Mouse (Mus musculus): ENCODE results near the gene Lmod3. TPM values are rescaled to one million over a fixed set of nuclear protein-coding genes. Genes with fewer than 3 reads are reported as not detected.

Gene Lmod3
- polyA plus RNA-seq, 1 experiment from 2014 or later: 0.36 TPM

DNA sequence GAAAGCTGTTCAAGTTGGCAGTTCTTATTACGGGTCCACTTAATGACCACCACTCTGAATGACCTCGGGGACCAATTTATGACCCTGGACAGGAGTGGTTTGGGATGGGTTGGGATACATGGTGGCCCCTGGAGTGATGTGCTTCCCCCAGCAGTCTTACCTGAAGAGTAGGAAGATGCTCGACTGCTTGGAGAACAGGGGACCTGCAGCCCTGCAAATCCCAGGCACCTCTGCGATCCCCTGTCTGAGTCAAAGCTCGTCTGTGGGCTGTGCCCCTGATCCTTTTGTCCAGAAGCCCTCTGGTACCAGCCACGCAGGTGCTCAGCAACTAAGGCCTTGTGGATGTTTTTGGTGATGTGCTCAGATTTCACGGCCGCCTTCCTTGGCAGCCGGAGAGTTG, 42.9 kb upstream of the Lmod3 start:
- Histone ChIP-seq H3K4me3 (replicated peaks; ENCODE audit: low read depth, low read length) (no peak overlapping the region), H3K27ac (no peak overlapping the region), H3K9me3 (replicated peaks; ENCODE audit: low read length) (no peaks in the 10 kb centered on the region), H3K4me2 (ENCODE audit: low read length) (no peak overlapping the region), H3K9ac (ENCODE audit: low read depth, low read length) (no peak overlapping the region), H3K36me3 (ENCODE audit: insufficient read depth, low read length) (peaks cover 32% of the 10 kb centered on the region), H3K4me1 (replicated peaks; ENCODE audit: insufficient read depth, low read length) (no peaks in the 10 kb centered on the region), H3K27me3 (ENCODE audit: insufficient read depth, low read length) (no peaks in the 10 kb centered on the region)
- ATAC-seq (replicated peaks; ENCODE audit: low FRiP score, low read depth): no peak
- no peak for TF ChIP-seq CTCF (IDR thresholded peaks at IDR 0.05; ENCODE audit: low read depth)
- WGBS: 84% methylated on average over 9 of the region's 9 CpGs
- DNase-seq (ENCODE audit: low spot score): no peak

DNA sequence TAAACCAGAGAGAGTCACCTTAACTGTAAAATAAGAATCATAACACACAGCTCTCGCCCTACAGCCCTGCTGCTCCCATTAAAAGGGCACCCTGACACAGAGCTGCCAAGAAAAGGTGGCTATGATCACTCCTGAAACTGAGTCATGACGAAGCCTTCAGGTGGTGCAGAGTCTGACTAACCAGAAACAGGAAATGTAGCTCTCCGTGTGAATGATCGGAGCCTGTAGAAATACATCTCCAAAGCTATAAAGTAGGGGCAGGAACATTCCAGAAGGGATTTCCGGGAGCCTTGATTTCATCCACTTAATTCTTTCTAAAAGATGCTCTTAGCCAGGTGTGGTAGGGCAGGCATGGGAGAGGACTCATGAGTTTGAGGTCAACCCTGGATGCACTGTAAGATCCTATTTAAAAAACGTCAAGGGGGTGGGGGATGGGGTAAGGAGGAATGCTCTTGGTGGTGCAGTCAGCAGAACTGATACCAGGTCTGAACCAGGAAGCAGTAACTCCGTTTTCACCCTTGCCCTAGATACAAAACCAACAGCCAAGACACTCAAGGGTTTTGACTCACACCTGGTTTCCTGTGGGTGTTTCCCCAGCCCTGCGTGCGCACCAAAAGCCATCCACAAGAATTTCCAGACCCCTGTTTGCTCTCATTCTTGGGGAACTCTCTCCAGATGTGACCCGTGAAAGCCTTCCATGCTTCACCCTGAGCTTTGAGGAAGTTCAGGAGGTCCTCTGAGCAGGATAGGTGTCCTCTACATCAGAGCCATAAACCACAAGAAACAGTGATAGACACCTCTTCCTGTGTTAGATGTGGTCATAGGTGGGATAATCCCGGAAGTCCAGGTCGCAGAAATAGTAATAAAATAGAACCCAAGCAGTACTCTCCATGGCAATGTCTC, 41.4 kb upstream of the Lmod3 start:
- no peak overlapping the region for H3K4me3 ChIP-seq (replicated peaks; ENCODE audit: low read depth, low read length)
- H3K27ac ChIP-seq: no peak overlapping the region
- H3K4me2 ChIP-seq (ENCODE audit: low read length): no peak overlapping the region
- H3K9me3 ChIP-seq (replicated peaks; ENCODE audit: low read length): no peaks in the 10 kb centered on the region
- no peak for TF ChIP-seq CTCF (IDR thresholded peaks at IDR 0.05; ENCODE audit: low read depth)
- H3K27me3 ChIP-seq (ENCODE audit: insufficient read depth, low read length): no peaks in the 10 kb centered on the region
- ATAC-seq (replicated peaks; ENCODE audit: low FRiP score, low read depth): no peak
- 74% methylated on average over 12 of the region's 12 CpGs for WGBS
- no peaks in the 10 kb centered on the region for H3K4me1 ChIP-seq (replicated peaks; ENCODE audit: insufficient read depth, low read length)
- no peak for DNase-seq (ENCODE audit: low spot score)
- H3K36me3 ChIP-seq (ENCODE audit: insufficient read depth, low read length): peaks cover 26% of the 10 kb centered on the region
- H3K9ac ChIP-seq (ENCODE audit: low read depth, low read length): no peak overlapping the region

DNA sequence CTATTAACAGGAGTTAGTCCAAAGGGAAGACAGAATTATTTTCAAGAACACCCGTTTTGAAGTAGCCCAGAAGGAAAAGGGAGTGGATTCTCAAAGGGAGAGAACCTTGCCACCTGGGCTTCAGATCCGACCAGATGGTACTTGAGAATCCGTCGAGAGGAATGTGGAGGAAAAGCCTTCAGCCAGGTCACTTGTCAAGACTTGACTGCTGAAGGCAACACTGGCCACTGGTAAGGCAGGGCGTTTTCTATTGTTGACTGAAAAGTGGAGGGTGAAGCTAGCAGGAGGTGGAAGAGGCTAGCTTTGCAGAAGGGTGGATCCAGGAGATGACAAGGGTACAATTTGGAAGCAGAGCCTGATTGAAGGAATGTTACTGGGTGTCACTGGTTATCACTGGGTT, 40.3 kb upstream of the Lmod3 start:
- WGBS: 81% methylated on average over 5 of the region's 5 CpGs
- TF ChIP-seq CTCF (IDR thresholded peaks at IDR 0.05; ENCODE audit: low read depth): no peak
- H3K27ac ChIP-seq: no peak overlapping the region
- no peaks in the 10 kb centered on the region for H3K9me3 ChIP-seq (replicated peaks; ENCODE audit: low read length)
- H3K4me1 ChIP-seq (replicated peaks; ENCODE audit: insufficient read depth, low read length): no peaks in the 10 kb centered on the region
- DNase-seq (ENCODE audit: low spot score) (no peak), ATAC-seq (replicated peaks; ENCODE audit: low FRiP score, low read depth) (no peak)
- no peak overlapping the region for H3K4me3 ChIP-seq (replicated peaks; ENCODE audit: low read depth, low read length)
- H3K36me3 ChIP-seq (ENCODE audit: insufficient read depth, low read length): peaks cover 30% of the 10 kb centered on the region
- H3K27me3 ChIP-seq (ENCODE audit: insufficient read depth, low read length): no peaks in the 10 kb centered on the region
- H3K9ac ChIP-seq (ENCODE audit: low read depth, low read length): no peak overlapping the region
- H3K4me2 ChIP-seq (ENCODE audit: low read length): no peak overlapping the region

DNA sequence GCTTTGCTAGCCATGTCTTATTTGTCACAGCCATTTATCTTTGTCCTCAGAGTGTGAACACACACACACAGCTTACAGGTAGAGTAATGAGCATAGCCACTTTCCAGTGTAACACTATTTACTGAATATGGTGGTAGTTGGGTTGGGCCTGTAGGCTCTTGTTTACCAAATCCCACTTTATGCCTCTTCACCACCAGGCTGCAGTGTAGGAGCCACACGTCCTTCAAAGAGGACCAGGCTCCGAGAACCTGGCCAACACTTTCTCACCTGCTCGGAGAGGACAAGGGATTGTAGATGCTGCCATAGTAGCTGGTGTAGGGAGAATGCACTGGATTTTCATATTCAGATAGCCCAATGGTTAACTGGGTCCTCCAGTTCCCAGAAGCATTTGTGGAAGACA, 39.5 kb upstream of the Lmod3 start:
- no peak overlapping the region for H3K27ac ChIP-seq
- H3K9ac ChIP-seq (ENCODE audit: low read depth, low read length): no peak overlapping the region
- no peaks in the 10 kb centered on the region for H3K4me1 ChIP-seq (replicated peaks; ENCODE audit: insufficient read depth, low read length)
- TF ChIP-seq CTCF (IDR thresholded peaks at IDR 0.05; ENCODE audit: low read depth): no peak
- no peaks in the 10 kb centered on the region for H3K27me3 ChIP-seq (ENCODE audit: insufficient read depth, low read length)
- peaks cover 37% of the 10 kb centered on the region for H3K36me3 ChIP-seq (ENCODE audit: insufficient read depth, low read length)
- H3K4me2 ChIP-seq (ENCODE audit: low read length): no peak overlapping the region
- DNase-seq (ENCODE audit: low spot score) (no peak), ATAC-seq (replicated peaks; ENCODE audit: low FRiP score, low read depth) (no peak)
- no peak overlapping the region for H3K4me3 ChIP-seq (replicated peaks; ENCODE audit: low read depth, low read length)
- 91% methylated on average over 3 of the region's 3 CpGs for WGBS
- no peaks in the 10 kb centered on the region for H3K9me3 ChIP-seq (replicated peaks; ENCODE audit: low read length)

DNA sequence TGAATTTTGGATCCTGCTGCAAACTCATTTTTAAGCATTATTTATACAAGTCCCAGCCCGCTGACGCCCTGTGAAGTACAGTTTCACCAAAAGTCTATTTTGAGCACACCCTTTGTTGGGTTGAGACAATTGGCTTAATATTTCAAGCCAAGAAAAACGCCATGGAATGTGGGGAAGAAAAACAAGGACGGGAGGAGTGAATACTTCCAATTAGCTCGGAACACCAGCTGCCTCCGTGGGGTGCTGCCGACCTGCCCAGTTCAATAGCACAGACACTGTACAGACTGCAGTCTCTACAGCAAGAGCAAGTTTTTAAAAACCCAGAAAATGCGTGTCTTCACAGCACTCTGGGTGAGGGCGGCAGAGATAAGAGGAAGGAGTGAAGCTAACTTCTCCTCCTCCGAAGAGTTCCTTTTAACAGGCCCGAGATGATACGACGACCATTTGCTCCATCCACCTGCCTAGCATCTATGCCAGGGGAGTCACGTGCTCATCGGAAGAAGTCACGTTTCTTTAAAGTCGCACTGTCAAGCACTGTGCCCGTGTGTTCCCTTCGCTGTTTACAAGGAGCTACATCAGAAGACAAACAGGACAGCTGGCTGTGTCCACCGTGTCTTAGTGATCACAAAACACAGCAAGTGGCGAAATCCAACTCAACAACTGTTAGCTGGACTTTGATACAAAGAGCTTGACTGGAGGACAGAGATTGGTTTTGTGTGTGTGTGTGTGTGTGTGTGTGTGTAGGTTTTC, 38.8 kb upstream of the Lmod3 start:
- Histone ChIP-seq H3K4me2 (ENCODE audit: low read length) (no peak overlapping the region), H3K9me3 (replicated peaks; ENCODE audit: low read length) (no peaks in the 10 kb centered on the region), H3K9ac (ENCODE audit: low read depth, low read length) (no peak overlapping the region), H3K27ac (no peak overlapping the region; the same call in 1 of the 2 replicates), H3K36me3 (ENCODE audit: insufficient read depth, low read length) (peaks cover 33% of the 10 kb centered on the region), H3K4me1 (replicated peaks; ENCODE audit: insufficient read depth, low read length) (no peaks in the 10 kb centered on the region), H3K27me3 (ENCODE audit: insufficient read depth, low read length) (no peaks in the 10 kb centered on the region), H3K4me3 (replicated peaks; ENCODE audit: low read depth, low read length) (no peak overlapping the region)
- WGBS: 61% methylated on average over 21 of the region's 21 CpGs
- no peak for ATAC-seq (replicated peaks; ENCODE audit: low FRiP score, low read depth)
- peak; percentile 34 for DNase-seq (ENCODE audit: low spot score)
- no peak for TF ChIP-seq CTCF (IDR thresholded peaks at IDR 0.05; ENCODE audit: low read depth)

DNA sequence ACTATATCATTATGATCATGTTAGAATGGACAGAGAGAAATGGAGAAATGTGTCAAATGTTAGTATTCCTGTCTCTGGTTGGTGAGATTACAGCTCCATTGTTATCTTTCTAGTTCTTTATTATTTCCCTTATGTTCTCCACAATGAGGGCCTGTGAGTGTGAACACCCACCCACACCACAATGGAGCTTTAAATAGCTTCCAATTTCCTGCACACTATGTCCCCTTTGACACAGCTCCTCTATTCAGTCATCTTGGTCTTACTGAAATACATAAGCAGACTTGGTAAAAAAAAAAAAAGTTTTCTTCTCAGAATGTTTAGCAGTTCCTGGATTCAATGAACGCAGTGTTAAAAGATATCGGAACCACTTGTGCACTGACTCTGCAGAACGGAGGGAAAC, 38.1 kb upstream of the Lmod3 start:
- no peak for ATAC-seq (replicated peaks; ENCODE audit: low FRiP score, low read depth)

More for the DNA sequence above, 38.1 kb upstream of the Lmod3 start:
- Histone ChIP-seq H3K36me3 (ENCODE audit: insufficient read depth, low read length) (peaks cover 29% of the 10 kb centered on the region), H3K9ac (ENCODE audit: low read depth, low read length) (no peak overlapping the region), H3K9me3 (replicated peaks; ENCODE audit: low read length) (no peaks in the 10 kb centered on the region), H3K4me3 (replicated peaks; ENCODE audit: low read depth, low read length) (no peak overlapping the region), H3K27me3 (ENCODE audit: insufficient read depth, low read length) (no peaks in the 10 kb centered on the region), H3K27ac (no peak overlapping the region), H3K4me1 (replicated peaks; ENCODE audit: insufficient read depth, low read length) (no peaks in the 10 kb centered on the region), H3K4me2 (ENCODE audit: low read length) (no peak overlapping the region)
- WGBS: 66% methylated on average over 3 of the region's 3 CpGs
- TF ChIP-seq CTCF (IDR thresholded peaks at IDR 0.05; ENCODE audit: low read depth): no peak
- DNase-seq (ENCODE audit: low spot score): peak; percentile 41

Measured in kidney, postnatal 0 days (tissue).